Mouse (Mus musculus): ENCODE measurements around the gene Akr1c6. TPM values are rescaled to one million over a fixed set of nuclear protein-coding genes. Genes with fewer than 3 reads are reported as not detected.

Gene Akr1c6
- total and polyA plus RNA-seq, 3 experiments = not detected

- Histone ChIP-seq H3K4me3 (replicated peaks in 1 of 3; ENCODE audit: low read depth in 2 of 3, low read length in 2 of 3, poor library complexity in 1 of 3) (no peak overlapping the region), H3K9me3 (replicated peaks; ENCODE audit: low read length) (no peaks in the 10 kb centered on the region), H3K27me3 (replicated peaks) (no peaks in the 10 kb centered on the region), H3K36me3 (replicated peaks in 1 of 2; ENCODE audit: control insufficient read depth in 1 of 2, insufficient read depth in 1 of 2, low read length in 1 of 2) (no peaks in the 10 kb centered on the region), H3K4me1 (ENCODE audit: control insufficient read depth in 1 of 2, insufficient read depth in 2 of 2) (no peaks in the 10 kb centered on the region), H3K4me2 (ENCODE audit: insufficient read depth, low read depth, poor library complexity, severe bottlenecking) (no peak overlapping the region), H3K79me2 (replicated peaks; ENCODE audit: control insufficient read depth, extremely low read depth, insufficient read depth, poor library complexity, severe bottlenecking) (no peaks in the 10 kb centered on the region), H3K9ac (ENCODE audit: insufficient read depth, low read depth) (no peak overlapping the region), H3K27ac (ENCODE audit: insufficient read depth, low read depth) (no peak overlapping the region)
- TF ChIP-seq POLR2A (IDR thresholded peaks at IDR 0.05; ENCODE audit: low read depth, low read length) = no peak
- TF ChIP-seq GABPA (IDR thresholded peaks at IDR 0.05; ENCODE audit: insufficient replicate concordance, low read depth, low read length) = no peak
- TF ChIP-seq BHLHE40 (IDR thresholded peaks at IDR 0.05; ENCODE audit: low read depth, low read length) = no peak
- no peak for TF ChIP-seq NRF1 (IDR thresholded peaks at IDR 0.05; ENCODE audit: low read depth, low read length)
- no peak for TF ChIP-seq POLR2AphosphoS2 (IDR thresholded peaks at IDR 0.05; ENCODE audit: low read depth, low read length)
- no peak for TF ChIP-seq ZKSCAN1 (IDR thresholded peaks at IDR 0.05; ENCODE audit: borderline replicate concordance, low read depth, low read length)
- TF ChIP-seq TBP (conservative IDR thresholded peaks at IDR 0.05; ENCODE audit: low read depth, low read length) = no peak
- no peak for TF ChIP-seq CHD2 (IDR thresholded peaks at IDR 0.05; ENCODE audit: low read length)
- TF ChIP-seq MYC (IDR thresholded peaks at IDR 0.05; ENCODE audit: low read depth, low read length) = no peak
- TF ChIP-seq CHD1 (IDR thresholded peaks at IDR 0.05; ENCODE audit: low read depth, low read length) = no peak
- TF ChIP-seq JUND (conservative IDR thresholded peaks at IDR 0.05; ENCODE audit: low read depth, low read length) = no peak
- TF ChIP-seq HCFC1 (IDR thresholded peaks at IDR 0.05; ENCODE audit: low read depth, low read length) = no peak
- no peak for DNase-seq (ENCODE audit: extremely low read depth)
- in situ Hi-C loops (cut with MboI; ENCODE audit: low pct_ligation_motif_present, low pct_unique_long_range_greater_than_20kb, low sequenced_read_pairs) = no loop called here
- dilution Hi-C loops (cut with MboI; ENCODE audit: extremely low pct_ligation_motif_present, extremely low pct_unique_long_range_greater_than_20kb, low sequenced_read_pairs) = no loop called here
These were observed 31.5 kb downstream of the Akr1c6 start for GRCm38 (mm10) chr13:4465641-4466040.

- Histone ChIP-seq H3K4me3 (replicated peaks in 1 of 3; ENCODE audit: low read depth in 2 of 3, low read length in 2 of 3, poor library complexity in 1 of 3) (no peak overlapping the region), H3K27ac (ENCODE audit: insufficient read depth, low read depth) (no peak overlapping the region), H3K79me2 (replicated peaks; ENCODE audit: control insufficient read depth, extremely low read depth, insufficient read depth, poor library complexity, severe bottlenecking) (no peaks in the 10 kb centered on the region), H3K9ac (ENCODE audit: insufficient read depth, low read depth) (no peak overlapping the region), H3K9me3 (replicated peaks; ENCODE audit: low read length) (no peaks in the 10 kb centered on the region), H3K4me2 (ENCODE audit: insufficient read depth, low read depth, poor library complexity, severe bottlenecking) (no peak overlapping the region), H3K36me3 (replicated peaks in 1 of 2; ENCODE audit: control insufficient read depth in 1 of 2, insufficient read depth in 1 of 2, low read length in 1 of 2) (no peaks in the 10 kb centered on the region), H3K27me3 (replicated peaks) (no peaks in the 10 kb centered on the region), H3K4me1 (ENCODE audit: control insufficient read depth in 1 of 2, insufficient read depth in 2 of 2) (no peaks in the 10 kb centered on the region)
- TF ChIP-seq POLR2A (IDR thresholded peaks at IDR 0.05; ENCODE audit: low read depth, low read length) (no peak), NELFE (IDR thresholded peaks at IDR 0.05; ENCODE audit: low read depth, low read length) (no peak), JUN (IDR thresholded peaks at IDR 0.05; ENCODE audit: insufficient read depth, low read depth, low read length) (no peak), POLR2AphosphoS2 (IDR thresholded peaks at IDR 0.05; ENCODE audit: low read depth, low read length) (no peak), IRF4 (IDR thresholded peaks at IDR 0.05; ENCODE audit: low read depth, low read length) (no peak), MAFK (IDR thresholded peaks at IDR 0.05; ENCODE audit: insufficient replicate concordance, low read length) (no peak), HCFC1 (IDR thresholded peaks at IDR 0.05; ENCODE audit: low read depth, low read length) (no peak)
- dilution Hi-C loops (cut with MboI; ENCODE audit: extremely low pct_ligation_motif_present, extremely low pct_unique_long_range_greater_than_20kb, low sequenced_read_pairs) (no loop called here), in situ Hi-C loops (cut with MboI; ENCODE audit: low pct_ligation_motif_present, low pct_unique_long_range_greater_than_20kb, low sequenced_read_pairs) (no loop called here)
- DNase-seq (ENCODE audit: extremely low read depth) = no peak
These were observed 33.8 kb downstream of the Akr1c6 start for GRCm38 (mm10) chr13:4467896-4468295.

Other genes with a start within 250 kb of the Akr1c6 start
- gene Akr1c13, start 243.2 kb upstream of the Akr1c6 start, total RNA-seq (2012; rRNA removed) = 39.1 and 42.1 TPM in 2 replicates
- 76.3 and 80.4 TPM in 2 replicates for gene Akr1c13, start 243.2 kb upstream of the Akr1c6 start, total RNA-seq (2014; rRNA removed)
- 36.5 and 51.0 TPM in 2 replicates for gene Akr1c13, start 243.2 kb upstream of the Akr1c6 start, polyA plus RNA-seq (2012; ENCODE audit: insufficient read length, low read depth)
- gene Akr1c19, start 205.6 kb upstream of the Akr1c6 start, total RNA-seq (2012; rRNA removed) = not detected in 2 replicates
- not detected in 2 replicates for gene Akr1c19, start 205.6 kb upstream of the Akr1c6 start, total RNA-seq (2014; rRNA removed)
- gene Akr1c19, start 205.6 kb upstream of the Akr1c6 start, polyA plus RNA-seq (2012; ENCODE audit: insufficient read length, low read depth) = not detected in 2 replicates
- gene Akr1c12, start 154.9 kb upstream of the Akr1c6 start, total RNA-seq (2012; rRNA removed) = 28.1 and 33.3 TPM in 2 replicates
- gene Akr1c12, start 154.9 kb upstream of the Akr1c6 start, total RNA-seq (2014; rRNA removed) = 23.9 and 30.2 TPM in 2 replicates
- 31.3 and 35.2 TPM in 2 replicates for gene Akr1c12, start 154.9 kb upstream of the Akr1c6 start, polyA plus RNA-seq (2012; ENCODE audit: insufficient read length, low read depth)
- not detected in 2 replicates for gene Akr1c20, start 89.0 kb downstream of the Akr1c6 start, total RNA-seq (2012; rRNA removed)
- not detected in 2 replicates for gene Akr1c20, start 89.0 kb downstream of the Akr1c6 start, total RNA-seq (2014; rRNA removed)
- not detected in 2 replicates for gene Akr1c20, start 89.0 kb downstream of the Akr1c6 start, polyA plus RNA-seq (2012; ENCODE audit: insufficient read length, low read depth)
- gene Akr1c21, start 139.8 kb downstream of the Akr1c6 start, total RNA-seq (2012; rRNA removed) = not detected in 2 replicates
- gene Akr1c21, start 139.8 kb downstream of the Akr1c6 start, total RNA-seq (2014; rRNA removed) = not detected in 2 replicates
- gene Akr1c21, start 139.8 kb downstream of the Akr1c6 start, polyA plus RNA-seq (2012; ENCODE audit: insufficient read length, low read depth) = not detected in 2 replicates
- 29.3 and 30.4 TPM in 2 replicates for gene Akr1e1, start 174.9 kb downstream of the Akr1c6 start, total RNA-seq (2012; rRNA removed)
- 29.7 and 34.7 TPM in 2 replicates for gene Akr1e1, start 174.9 kb downstream of the Akr1c6 start, total RNA-seq (2014; rRNA removed)
- 36.6 and 58.3 TPM in 2 replicates for gene Akr1e1, start 174.9 kb downstream of the Akr1c6 start, polyA plus RNA-seq (2012; ENCODE audit: insufficient read length, low read depth)

Data from CH12.LX (cell line).